Mouse (Mus musculus) frontal cortex, postnatal 36 days (tissue): ENCODE measurements around the gene Zbtb7a.
A peak's percentile ranks its signal among the peaks of the same experiment; 100 is the strongest.

ENCODE experiments used
- DNase-seq, 2 experiments: peaks; one replicate each; pipeline ENCODE4 v3.0.0; 2022; ENCODE audit warnings: low spot score in 2 of 2

Gene Zbtb7a

GRCm38 (mm10) chr10:81138821-81139528 lies 4.0 kb downstream of the Zbtb7a start:
- no peak for DNase-seq

- no peak for DNase-seq
Measured at GRCm38 (mm10) chr10:81139529-81139846, 4.5 kb downstream of the Zbtb7a start.

- DNase-seq = no peak
Measured at GRCm38 (mm10) chr10:81140005-81140404, 5.0 kb downstream of the Zbtb7a start.

GRCm38 (mm10) chr10:81140717-81141454 lies 5.9 kb downstream of the Zbtb7a start:
- DNase-seq = no peak

GRCm38 (mm10) chr10:81141455-81142210 lies 6.6 kb downstream of the Zbtb7a start:
- no peak for DNase-seq

GRCm38 (mm10) chr10:81142551-81142981 lies 7.5 kb downstream of the Zbtb7a start:
- DNase-seq = no peak

GRCm38 (mm10) chr10:81143157-81143633 lies 8.2 kb downstream of the Zbtb7a start:
- DNase-seq = no peak

- DNase-seq = no peak
Measured at GRCm38 (mm10) chr10:81143845-81144437, 8.9 kb downstream of the Zbtb7a start.

- DNase-seq = no peak
Measured at GRCm38 (mm10) chr10:81144667-81145066, 9.6 kb downstream of the Zbtb7a start.

GRCm38 (mm10) chr10:81145307-81145706 lies 10.3 kb downstream of the Zbtb7a start:
- no peak for DNase-seq

- DNase-seq = no peak
Measured at GRCm38 (mm10) chr10:81145778-81146177, 10.8 kb downstream of the Zbtb7a start.

GRCm38 (mm10) chr10:81146296-81146695 lies 11.3 kb downstream of the Zbtb7a start:
- no peak for DNase-seq

GRCm38 (mm10) chr10:81151261-81151660 lies 16.2 kb downstream of the Zbtb7a start:
- no peak for DNase-seq

- DNase-seq = no peak
Measured at GRCm38 (mm10) chr10:81152609-81153008, 17.6 kb downstream of the Zbtb7a start.

GRCm38 (mm10) chr10:81154313-81154712 lies 19.3 kb downstream of the Zbtb7a start:
- no peak for DNase-seq

GRCm38 (mm10) chr10:81154736-81155135 lies 19.7 kb downstream of the Zbtb7a start:
- no peak for DNase-seq

- no peak for DNase-seq
Measured at GRCm38 (mm10) chr10:81161602-81162317, 26.7 kb downstream of the Zbtb7a start.

GRCm38 (mm10) chr10:81162318-81162652 lies 27.3 kb downstream of the Zbtb7a start:
- DNase-seq = no peak

GRCm38 (mm10) chr10:81165118-81165517 lies 30.1 kb downstream of the Zbtb7a start:
- no peak for DNase-seq

GRCm38 (mm10) chr10:81167200-81168086 lies 32.4 kb downstream of the Zbtb7a start, which contains the start of gene Pias4:
Gene Pias4, minus strand, starts transcription at chr10:81167923.
- peak; percentile 100 for DNase-seq

GRCm38 (mm10) chr10:81168087-81168431 lies 33.0 kb downstream of the Zbtb7a start:
- no peak for DNase-seq
